Mouse (Mus musculus) B cell, adult 62 days (primary cell): ENCODE results near the gene 2310002L09Rik. TPM values are rescaled to one million over a fixed set of nuclear protein-coding genes. Genes with fewer than 3 reads are reported as not detected.

Experiments used
- total RNA-seq: library from RNA; stranded (reverse); gene quantifications from 4 replicates; pipeline ENCODE4 v1.2.4, GENCODE M21; 2023

2310002L09Rik gene
- total RNA-seq: not detected in 4 replicates

GRCm38 (mm10) chr4:73950375-73950896, at the start of gene 2310002L09Rik:
2310002L09Rik (minus strand) TSS chr4:73950846.

GRCm38 (mm10) chr4:73920660-73921059, 30.0 kb downstream of the 2310002L09Rik start, which contains the start of gene Gm11756:
Gm11756 (minus strand) TSS chr4:73920760.

GRCm38 (mm10) chr4:73905853-73906252, 44.8 kb downstream of the 2310002L09Rik start, which contains the start of gene Gm13871:
Gm13871 (minus strand) TSS chr4:73905953.

GRCm38 (mm10) chr4:73891012-73891411, 59.6 kb downstream of the 2310002L09Rik start, which contains the start of gene Gm11757:
Gm11757 (minus strand) TSS chr4:73891112.

Other genes starting within 250 kb of the 2310002L09Rik start
- not detected in 4 replicates for gene Rasef, start 159.9 kb downstream of the 2310002L09Rik start, total RNA-seq
- not detected in 4 replicates for gene Gm11758, start 74.6 kb downstream of the 2310002L09Rik start, total RNA-seq
- gene Gm11757, start 59.7 kb downstream of the 2310002L09Rik start, total RNA-seq: not detected in 4 replicates
- gene Gm13871, start 44.9 kb downstream of the 2310002L09Rik start, total RNA-seq: not detected in 4 replicates
- not detected in 4 replicates for gene Gm11756, start 30.1 kb downstream of the 2310002L09Rik start, total RNA-seq
- gene Frmd3, start 62.6 kb upstream of the 2310002L09Rik start, total RNA-seq: not detected in 4 replicates